Mouse (Mus musculus): ENCODE data around the gene Pfdn5. TPM values are rescaled to one million over a fixed set of nuclear protein-coding genes. Genes with fewer than 3 reads are reported as not detected.

Gene Pfdn5
- polyA plus RNA-seq (2012; ENCODE audit: insufficient read depth, insufficient read length, missing spikeins) = 371 and 394 TPM in 2 replicates

- Histone ChIP-seq H3K4me1 (ENCODE audit: control insufficient read depth, insufficient read depth, insufficient read length, low read length) (peaks cover 5% of the 10 kb centered on the region; the same call in 1 of the 2 replicates), H3K27ac (replicated peaks; ENCODE audit: low read depth, low read length) (peak within 1 kb of the TSS; percentile 85), H3K4me3 (ENCODE audit: insufficient read depth, low read depth, low read length) (peak within 1 kb of the TSS; percentile 82)
Measured at GRCm38 (mm10) chr15:102326022-102326576, at the start of gene Pfdn5. Pfdn5 (plus strand) TSS chr15:102326116.

GRCm38 (mm10) chr15:102278726-102279091 is 47.2 kb upstream of the Pfdn5 start:
- H3K4me3 ChIP-seq (ENCODE audit: insufficient read depth, low read depth, low read length) = peak overlapping the region; percentile 92
- peak overlapping the region; percentile 90 for H3K27ac ChIP-seq (replicated peaks; ENCODE audit: low read depth, low read length)
- peaks cover 7% of the 10 kb centered on the region for H3K4me1 ChIP-seq (ENCODE audit: control insufficient read depth, insufficient read depth, insufficient read length, low read length)

- peak within 1 kb of the TSS; percentile 100 for H3K4me3 ChIP-seq (ENCODE audit: insufficient read depth, low read depth, low read length)
- peak within 1 kb of the TSS; percentile 90 for H3K27ac ChIP-seq (replicated peaks; ENCODE audit: low read depth, low read length)
- H3K4me1 ChIP-seq (ENCODE audit: control insufficient read depth, insufficient read depth, insufficient read length, low read length) = peaks cover 7% of the 10 kb centered on the region
Measured at GRCm38 (mm10) chr15:102279092-102279782, 46.7 kb upstream of the Pfdn5 start, which contains the start of gene Mfsd5. Mfsd5 (plus strand) TSS chr15:102279454.

- Histone ChIP-seq H3K4me3 (ENCODE audit: insufficient read depth, low read depth, low read length) (peak overlapping the region; percentile 100), H3K4me1 (ENCODE audit: control insufficient read depth, insufficient read depth, insufficient read length, low read length) (peaks cover 7% of the 10 kb centered on the region), H3K27ac (replicated peaks; ENCODE audit: low read depth, low read length) (peak overlapping the region; percentile 89)
Measured at GRCm38 (mm10) chr15:102279783-102280520, 46.0 kb upstream of the Pfdn5 start.

GRCm38 (mm10) chr15:102280623-102281022 is 45.3 kb upstream of the Pfdn5 start:
- peaks cover 7% of the 10 kb centered on the region for H3K4me1 ChIP-seq (ENCODE audit: control insufficient read depth, insufficient read depth, insufficient read length, low read length)
- peak overlapping the region; percentile 100 for H3K4me3 ChIP-seq (ENCODE audit: insufficient read depth, low read depth, low read length)
- no peak overlapping the region for H3K27ac ChIP-seq (replicated peaks; ENCODE audit: low read depth, low read length)

GRCm38 (mm10) chr15:102282463-102283292 is 43.2 kb upstream of the Pfdn5 start:
- no peak overlapping the region for H3K27ac ChIP-seq (replicated peaks; ENCODE audit: low read depth, low read length)
- peaks cover 7% of the 10 kb centered on the region for H3K4me1 ChIP-seq (ENCODE audit: control insufficient read depth, insufficient read depth, insufficient read length, low read length)
- no peak overlapping the region for H3K4me3 ChIP-seq (ENCODE audit: insufficient read depth, low read depth, low read length)

GRCm38 (mm10) chr15:102283648-102284047 is 42.3 kb upstream of the Pfdn5 start:
- no peak overlapping the region for H3K27ac ChIP-seq (replicated peaks; ENCODE audit: low read depth, low read length)
- no peak overlapping the region for H3K4me3 ChIP-seq (ENCODE audit: insufficient read depth, low read depth, low read length)
- peaks cover 7% of the 10 kb centered on the region for H3K4me1 ChIP-seq (ENCODE audit: control insufficient read depth, insufficient read depth, insufficient read length, low read length)

GRCm38 (mm10) chr15:102287395-102287794 is 38.5 kb upstream of the Pfdn5 start:
- Histone ChIP-seq H3K4me1 (ENCODE audit: control insufficient read depth, insufficient read depth, insufficient read length, low read length) (no peaks in the 10 kb centered on the region), H3K4me3 (ENCODE audit: insufficient read depth, low read depth, low read length) (no peak overlapping the region), H3K27ac (replicated peaks; ENCODE audit: low read depth, low read length) (no peak overlapping the region)

GRCm38 (mm10) chr15:102295633-102296367 is 30.1 kb upstream of the Pfdn5 start, which contains the start of gene Espl1:
Espl1 (plus strand) TSS chr15:102296266.
- H3K4me3 ChIP-seq (ENCODE audit: insufficient read depth, low read depth, low read length) = peak within 1 kb of the TSS; percentile 66
- H3K4me1 ChIP-seq (ENCODE audit: control insufficient read depth, insufficient read depth, insufficient read length, low read length) = no peaks in the 10 kb centered on the region
- no peak within 1 kb of the TSS for H3K27ac ChIP-seq (replicated peaks; ENCODE audit: low read depth, low read length)

GRCm38 (mm10) chr15:102296368-102297006 is 29.4 kb upstream of the Pfdn5 start:
- no peaks in the 10 kb centered on the region for H3K4me1 ChIP-seq (ENCODE audit: control insufficient read depth, insufficient read depth, insufficient read length, low read length)
- peak overlapping the region; percentile 66 for H3K4me3 ChIP-seq (ENCODE audit: insufficient read depth, low read depth, low read length)
- no peak overlapping the region for H3K27ac ChIP-seq (replicated peaks; ENCODE audit: low read depth, low read length)

- H3K27ac ChIP-seq (replicated peaks; ENCODE audit: low read depth, low read length) = no peak overlapping the region
- no peak overlapping the region for H3K4me3 ChIP-seq (ENCODE audit: insufficient read depth, low read depth, low read length)
- H3K4me1 ChIP-seq (ENCODE audit: control insufficient read depth, insufficient read depth, insufficient read length, low read length) = no peaks in the 10 kb centered on the region
Measured at GRCm38 (mm10) chr15:102302542-102302941, 23.4 kb upstream of the Pfdn5 start.

- no peak overlapping the region for H3K27ac ChIP-seq (replicated peaks; ENCODE audit: low read depth, low read length)
- no peak overlapping the region for H3K4me3 ChIP-seq (ENCODE audit: insufficient read depth, low read depth, low read length)
- H3K4me1 ChIP-seq (ENCODE audit: control insufficient read depth, insufficient read depth, insufficient read length, low read length) = no peaks in the 10 kb centered on the region
Measured at GRCm38 (mm10) chr15:102308717-102309116, 17.2 kb upstream of the Pfdn5 start.

- Histone ChIP-seq H3K4me3 (ENCODE audit: insufficient read depth, low read depth, low read length) (no peak overlapping the region), H3K27ac (replicated peaks; ENCODE audit: low read depth, low read length) (peak overlapping the region; percentile 23), H3K4me1 (ENCODE audit: control insufficient read depth, insufficient read depth, insufficient read length, low read length) (no peaks in the 10 kb centered on the region)
Measured at GRCm38 (mm10) chr15:102310074-102310845, 15.7 kb upstream of the Pfdn5 start.

Data from brown adipose tissue, adult 24 weeks (tissue).